Mouse (Mus musculus): ENCODE data around the gene Josd2. TPM values are rescaled to one million over a fixed set of nuclear protein-coding genes. Genes with fewer than 3 reads are reported as not detected.
A peak's percentile ranks its signal among the peaks of the same experiment; 100 is the strongest.

The Josd2 gene
- total RNA-seq, 2 experiments from 2014 or later = 94.5 to 102 TPM

DNA sequence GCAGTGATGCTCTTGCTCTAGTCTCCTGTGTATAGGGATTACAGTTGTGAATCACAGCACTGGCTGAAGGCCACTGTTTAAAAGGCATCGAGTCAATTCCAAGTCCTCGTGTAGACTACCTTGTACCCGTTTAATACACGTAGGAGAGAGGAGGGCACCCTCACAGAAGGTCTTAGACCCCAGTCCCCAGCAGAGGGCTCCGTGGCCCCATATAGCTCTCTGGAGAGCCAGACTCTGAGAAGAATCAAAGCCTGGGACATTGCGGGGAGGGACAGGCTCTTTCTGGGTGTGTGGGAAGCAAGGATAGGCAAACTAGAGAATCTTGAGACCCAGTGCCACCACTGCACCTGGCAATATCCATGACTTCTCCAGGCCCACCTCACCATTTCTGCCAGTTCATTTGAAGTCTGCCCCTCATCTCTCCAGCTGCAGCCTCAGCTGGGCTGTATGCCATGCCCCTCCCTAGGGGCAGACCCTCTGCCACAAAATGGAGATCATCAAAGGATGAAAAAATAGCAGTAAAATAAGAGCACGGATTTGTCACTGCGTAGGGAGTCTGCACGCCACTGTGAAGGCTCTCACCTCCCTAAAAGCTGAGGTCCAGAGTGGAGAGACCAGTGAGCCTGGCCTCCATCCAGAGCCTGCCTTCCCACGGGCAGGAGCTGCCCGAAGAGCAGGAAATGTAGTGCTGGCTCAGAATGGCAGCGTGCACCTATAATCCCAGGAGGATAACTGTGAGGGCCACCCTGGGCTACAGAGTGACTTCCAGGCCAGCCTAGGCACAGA is 21.5 kb upstream of the Josd2 start:
- peak in 1 of 2 experiments; percentile 17 for DNase-seq

DNA sequence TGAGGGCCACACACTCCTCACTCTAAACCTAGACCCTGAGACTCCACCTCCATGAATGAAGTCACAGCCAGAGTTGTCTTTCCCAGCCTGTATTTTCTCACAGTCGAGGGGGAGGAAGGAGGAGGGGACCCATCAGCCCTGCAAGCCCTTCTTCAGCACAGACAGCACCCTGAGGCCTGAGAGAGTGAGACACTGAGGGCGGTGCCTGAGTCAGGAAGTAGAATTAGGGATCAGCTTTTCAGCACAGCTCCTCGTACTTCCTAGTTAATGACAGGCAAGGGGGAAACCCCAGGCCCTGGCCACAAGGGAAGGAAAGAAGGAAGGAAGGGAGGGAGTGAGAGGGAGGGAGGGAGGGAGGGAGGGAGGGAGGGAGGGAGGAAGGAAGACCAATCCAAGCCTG is 14.5 kb upstream of the Josd2 start:
- peak in 1 of 2 experiments; percentile 2 for DNase-seq

DNA sequence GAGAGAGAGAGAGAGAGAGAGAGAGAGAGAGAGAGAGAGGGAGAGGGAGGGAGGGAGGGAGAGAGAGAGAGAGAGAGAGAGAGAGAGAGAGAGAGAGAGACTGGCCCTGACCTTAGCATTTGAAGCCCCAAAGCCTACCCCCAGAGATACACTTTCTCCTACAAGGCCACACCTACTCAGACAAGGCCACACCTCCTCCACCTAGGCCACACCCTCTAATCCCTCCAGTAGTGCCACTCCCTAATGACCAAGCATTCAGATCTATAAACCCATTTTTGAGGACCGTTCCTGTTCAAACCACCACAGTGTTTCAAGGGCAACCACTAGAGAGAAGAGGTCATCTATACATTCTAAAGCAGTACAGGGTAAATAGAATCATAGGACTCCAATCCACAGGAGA is 11.5 kb upstream of the Josd2 start:
- no peak for DNase-seq

DNA sequence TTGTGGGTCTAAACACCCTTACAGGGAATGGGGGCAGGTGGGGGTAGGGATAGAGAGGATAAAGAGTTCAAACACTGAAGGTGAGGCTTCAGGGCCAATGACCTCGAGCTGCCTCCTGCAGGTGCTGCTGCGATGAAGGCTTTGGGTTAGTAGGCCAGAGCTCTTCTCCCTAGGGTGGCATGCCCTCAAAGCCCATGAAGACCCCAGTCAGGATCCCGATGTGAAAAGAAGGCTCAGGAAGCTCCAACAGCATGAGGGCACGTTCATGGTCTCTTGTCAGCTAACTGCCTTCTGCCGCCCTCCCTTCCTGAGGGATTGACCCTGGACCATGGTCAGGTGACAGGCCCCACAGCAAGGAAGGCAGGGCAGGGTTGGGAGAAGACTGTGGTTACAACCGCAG is 7.7 kb upstream of the Josd2 start:
- no peak for DNase-seq

DNA sequence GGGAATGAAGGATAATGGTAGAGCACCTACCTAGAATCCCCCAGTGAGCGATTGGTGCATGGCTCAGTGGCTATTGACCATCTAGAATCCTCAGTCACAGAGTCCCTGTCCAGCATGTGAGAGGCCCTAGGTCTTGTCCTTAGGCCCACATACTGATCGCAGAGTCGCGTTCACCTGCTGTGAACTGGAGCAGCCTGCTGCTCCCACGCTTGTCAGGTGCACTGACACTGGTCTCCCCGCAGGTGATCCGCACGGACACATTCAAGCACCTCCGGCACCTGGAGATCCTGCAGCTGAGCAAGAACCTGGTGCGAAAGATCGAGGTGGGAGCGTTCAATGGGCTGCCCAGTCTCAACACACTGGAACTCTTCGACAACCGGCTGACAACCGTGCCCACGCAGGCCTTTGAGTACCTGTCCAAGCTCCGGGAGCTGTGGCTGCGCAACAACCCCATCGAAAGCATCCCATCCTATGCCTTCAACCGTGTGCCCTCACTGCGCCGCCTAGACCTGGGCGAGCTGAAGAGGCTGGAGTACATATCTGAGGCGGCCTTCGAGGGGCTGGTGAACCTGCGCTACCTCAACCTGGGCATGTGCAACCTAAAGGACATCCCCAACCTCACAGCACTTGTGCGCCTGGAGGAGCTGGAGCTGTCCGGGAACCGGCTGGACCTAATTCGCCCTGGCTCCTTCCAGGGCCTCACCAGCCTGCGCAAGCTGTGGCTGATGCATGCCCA is 6.8 kb upstream of the Josd2 start:
- DNase-seq = no peak

DNA sequence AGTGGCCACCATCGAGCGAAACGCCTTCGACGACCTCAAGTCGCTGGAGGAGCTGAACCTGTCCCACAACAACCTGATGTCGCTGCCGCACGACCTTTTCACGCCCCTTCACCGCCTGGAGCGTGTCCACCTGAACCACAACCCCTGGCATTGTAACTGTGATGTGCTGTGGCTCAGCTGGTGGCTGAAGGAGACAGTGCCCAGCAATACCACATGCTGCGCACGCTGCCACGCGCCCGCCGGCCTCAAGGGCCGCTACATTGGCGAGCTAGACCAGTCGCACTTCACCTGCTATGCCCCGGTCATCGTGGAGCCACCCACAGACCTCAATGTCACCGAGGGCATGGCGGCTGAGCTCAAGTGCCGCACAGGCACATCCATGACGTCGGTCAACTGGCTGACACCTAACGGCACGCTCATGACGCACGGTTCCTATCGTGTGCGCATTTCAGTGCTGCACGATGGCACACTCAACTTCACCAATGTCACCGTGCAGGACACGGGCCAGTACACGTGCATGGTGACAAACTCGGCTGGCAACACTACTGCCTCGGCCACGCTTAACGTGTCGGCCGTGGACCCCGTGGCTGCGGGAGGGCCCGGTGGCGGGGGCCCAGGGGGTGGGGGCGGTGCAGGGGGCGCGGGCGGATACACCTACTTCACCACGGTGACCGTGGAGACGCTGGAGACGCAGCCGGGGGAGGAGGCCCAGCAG is 6.1 kb upstream of the Josd2 start:
- no peak for DNase-seq

DNA sequence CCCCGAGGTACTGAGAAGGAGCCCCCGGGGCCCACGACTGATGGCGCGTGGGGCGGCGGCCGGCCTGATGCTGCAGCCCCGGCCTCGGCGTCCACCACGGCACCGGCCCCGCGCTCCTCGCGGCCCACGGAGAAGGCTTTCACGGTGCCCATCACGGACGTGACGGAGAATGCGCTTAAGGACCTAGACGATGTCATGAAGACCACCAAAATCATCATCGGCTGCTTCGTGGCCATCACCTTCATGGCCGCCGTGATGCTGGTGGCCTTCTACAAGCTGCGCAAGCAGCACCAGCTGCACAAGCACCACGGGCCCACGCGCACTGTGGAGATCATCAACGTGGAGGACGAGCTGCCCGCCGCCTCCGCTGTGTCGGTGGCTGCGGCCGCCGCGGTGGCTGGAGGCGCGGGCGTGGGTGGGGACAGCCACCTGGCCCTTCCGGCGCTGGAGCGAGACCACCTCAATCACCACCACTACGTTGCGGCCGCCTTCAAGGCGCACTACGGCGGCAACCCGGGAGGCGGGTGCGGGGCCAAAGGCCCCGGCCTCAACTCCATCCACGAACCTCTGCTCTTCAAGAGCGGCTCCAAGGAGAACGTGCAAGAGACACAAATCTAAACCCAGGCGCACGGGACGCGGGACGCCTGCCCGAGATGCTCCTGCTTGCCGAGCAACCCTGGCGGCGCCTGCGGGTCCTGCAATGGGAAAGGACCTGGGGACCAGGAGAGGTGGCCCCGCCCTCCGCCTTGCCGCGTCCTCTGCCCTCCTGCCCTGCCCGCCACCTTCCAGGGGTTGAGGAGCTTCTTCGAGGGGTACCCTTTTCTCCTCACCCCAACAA is 5.3 kb upstream of the Josd2 start:
- peak in 1 of 2 experiments; percentile 35 for DNase-seq

DNA sequence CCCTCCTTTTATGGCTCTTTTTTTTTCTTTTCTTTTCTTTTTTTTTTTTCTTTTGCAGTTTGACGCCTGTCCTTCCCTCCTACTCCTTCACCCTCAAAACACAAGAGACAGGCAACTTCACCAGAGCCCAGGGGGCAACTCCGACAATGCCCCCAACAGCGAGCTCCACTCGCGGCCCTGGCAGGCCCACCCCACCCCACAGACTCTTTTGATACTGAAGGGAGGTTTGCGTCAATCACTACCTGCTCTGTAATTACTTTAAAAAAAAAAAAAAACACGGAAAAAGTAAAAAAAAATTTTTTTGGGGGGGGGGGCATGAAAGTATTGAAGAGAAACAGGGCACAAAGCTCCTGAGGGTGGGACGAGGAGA is 4.7 kb upstream of the Josd2 start:
- no peak for DNase-seq

DNA sequence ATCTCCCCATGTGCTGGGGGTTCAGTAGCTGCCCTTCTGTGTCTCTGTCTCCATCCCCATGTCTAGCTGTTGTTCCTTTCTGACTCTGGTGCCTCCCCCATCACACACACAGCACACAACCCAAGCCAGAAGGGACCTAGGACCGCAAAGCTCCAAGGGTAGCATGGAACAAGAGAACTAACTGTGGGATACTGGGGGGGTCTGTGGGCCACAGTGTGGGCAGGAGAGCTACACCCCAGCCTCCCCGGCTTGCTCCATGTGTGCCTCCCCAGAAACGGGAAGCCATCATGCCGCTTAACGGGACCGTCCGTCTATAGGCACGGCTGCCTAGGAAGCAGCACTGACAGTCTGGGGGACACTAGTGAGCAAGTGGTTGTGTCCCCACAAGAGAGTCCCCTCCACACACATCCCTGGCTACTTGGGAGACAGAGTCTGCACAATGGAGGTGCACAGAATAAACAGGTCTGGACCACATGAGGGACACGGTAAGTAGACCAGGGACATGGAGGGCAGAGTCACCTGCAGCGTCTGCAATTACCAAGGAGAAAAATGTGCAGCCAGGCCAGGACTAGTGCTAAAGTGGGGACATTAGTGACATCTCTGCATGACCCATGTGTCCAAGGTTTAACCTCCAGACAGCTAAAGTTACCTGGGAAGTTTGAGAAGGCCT is 4.1 kb upstream of the Josd2 start:
- no peak for DNase-seq

DNA sequence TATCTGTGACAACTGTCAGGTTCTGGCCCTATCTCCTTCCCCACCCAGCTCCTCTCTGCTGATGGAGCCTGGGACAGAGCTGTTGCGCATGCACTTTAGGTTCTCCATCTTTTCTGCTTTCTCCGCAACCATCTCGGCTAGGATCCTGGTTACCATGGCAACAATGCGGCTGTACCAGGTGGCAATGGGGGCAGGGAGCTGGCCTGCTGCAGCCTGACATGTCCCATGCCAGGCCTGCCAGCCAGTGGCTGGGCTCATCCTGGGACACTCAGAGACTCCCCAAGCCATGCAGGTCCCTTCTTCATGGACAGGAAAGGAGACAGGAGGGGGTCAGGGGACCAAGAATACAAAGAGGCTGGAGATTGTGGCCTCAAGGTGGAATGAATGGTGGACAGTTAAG is 3.3 kb upstream of the Josd2 start:
- peak; percentile 80 to 82 for DNase-seq

DNA sequence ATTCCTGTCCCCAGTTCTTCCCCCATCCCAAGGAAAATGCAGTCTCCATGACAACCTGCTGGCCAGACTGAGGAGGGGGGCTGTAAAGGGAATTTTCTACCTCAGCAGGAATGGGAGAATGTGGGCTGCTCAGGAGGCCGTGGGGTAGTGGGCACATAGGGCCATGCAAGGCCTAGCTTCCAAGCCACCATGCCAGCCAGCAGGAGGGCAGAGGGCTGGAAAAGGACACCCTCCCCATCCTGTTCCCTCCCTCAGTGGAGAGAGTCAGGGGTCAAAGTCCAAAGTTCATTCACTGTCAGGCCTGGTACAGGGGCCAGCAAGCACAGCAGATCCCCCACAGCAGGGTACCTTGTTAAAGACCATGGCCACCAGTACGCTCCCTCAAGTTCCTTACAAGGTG is 2.7 kb upstream of the Josd2 start, which contains the start of gene Aspdh:
Gene Aspdh, plus strand, starts transcription at position 281 of the 400 bp plus-strand sequence.
- peak in 1 of 2 experiments; percentile 21 for DNase-seq

DNA sequence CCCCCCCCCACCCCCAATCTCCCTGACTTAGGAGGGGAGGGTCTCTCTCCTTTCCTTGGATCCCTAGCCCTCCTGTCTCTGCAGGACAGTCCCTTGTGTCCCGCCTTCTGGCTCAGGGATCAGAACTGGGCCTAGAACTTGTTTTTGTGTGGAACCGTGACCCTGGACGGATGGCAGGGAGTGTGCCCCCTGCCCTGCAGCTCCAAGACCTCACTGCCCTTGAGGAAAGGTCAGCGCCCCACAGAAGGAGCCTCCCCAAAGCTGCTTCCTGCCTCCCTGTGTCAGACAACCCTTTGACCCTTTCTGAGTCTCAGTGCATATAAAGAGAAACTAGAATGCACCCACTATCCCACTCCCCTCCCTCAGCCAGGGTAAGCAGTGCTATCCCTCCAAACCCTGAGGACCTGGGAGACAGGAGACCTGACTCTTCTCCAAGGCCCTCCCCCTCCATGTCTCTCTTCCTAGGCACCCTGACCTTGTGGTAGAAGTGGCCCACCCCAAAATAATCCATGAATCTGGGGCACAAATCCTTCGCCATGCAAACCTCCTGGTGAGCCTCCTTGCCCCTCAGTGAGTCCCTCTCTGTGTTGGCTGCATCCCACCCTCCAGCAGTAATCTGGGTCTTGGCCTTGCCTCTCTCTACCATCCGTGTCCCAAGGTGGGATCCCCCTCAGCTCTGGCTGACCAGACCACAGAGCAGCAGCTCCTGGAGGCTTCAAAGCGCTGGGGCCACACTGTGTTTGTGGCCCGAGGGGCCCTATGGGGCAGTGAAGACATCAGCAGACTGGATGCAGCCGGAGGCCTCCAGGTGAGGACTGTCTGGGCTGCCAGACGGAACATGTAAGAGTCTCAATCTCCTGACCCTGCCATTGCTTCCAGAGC is 1.5 kb upstream of the Josd2 start:
- peak in 1 of 2 experiments; percentile 23 for DNase-seq

DNA sequence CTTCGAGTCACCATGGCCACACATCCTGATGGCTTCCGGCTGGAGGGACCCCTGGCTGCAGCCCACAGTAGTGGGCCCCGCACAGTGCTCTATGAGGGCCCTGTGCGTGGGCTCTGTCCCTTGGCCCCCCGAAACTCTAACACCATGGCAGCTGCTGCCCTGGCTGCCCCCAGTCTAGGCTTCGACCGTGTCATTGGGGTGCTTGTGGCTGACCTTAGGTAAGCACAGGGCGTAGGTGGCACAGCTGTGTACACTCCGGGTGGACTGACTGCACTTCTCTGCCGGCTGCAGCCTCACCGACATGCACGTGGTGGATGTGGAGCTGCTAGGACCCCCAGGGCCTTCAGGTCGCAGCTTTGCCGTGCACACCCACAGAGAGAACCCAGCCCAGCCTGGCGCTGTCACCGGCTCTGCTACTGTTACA is 880 bp upstream of the Josd2 start:
- DNase-seq = peak in 1 of 2 experiments; percentile 39

DNA sequence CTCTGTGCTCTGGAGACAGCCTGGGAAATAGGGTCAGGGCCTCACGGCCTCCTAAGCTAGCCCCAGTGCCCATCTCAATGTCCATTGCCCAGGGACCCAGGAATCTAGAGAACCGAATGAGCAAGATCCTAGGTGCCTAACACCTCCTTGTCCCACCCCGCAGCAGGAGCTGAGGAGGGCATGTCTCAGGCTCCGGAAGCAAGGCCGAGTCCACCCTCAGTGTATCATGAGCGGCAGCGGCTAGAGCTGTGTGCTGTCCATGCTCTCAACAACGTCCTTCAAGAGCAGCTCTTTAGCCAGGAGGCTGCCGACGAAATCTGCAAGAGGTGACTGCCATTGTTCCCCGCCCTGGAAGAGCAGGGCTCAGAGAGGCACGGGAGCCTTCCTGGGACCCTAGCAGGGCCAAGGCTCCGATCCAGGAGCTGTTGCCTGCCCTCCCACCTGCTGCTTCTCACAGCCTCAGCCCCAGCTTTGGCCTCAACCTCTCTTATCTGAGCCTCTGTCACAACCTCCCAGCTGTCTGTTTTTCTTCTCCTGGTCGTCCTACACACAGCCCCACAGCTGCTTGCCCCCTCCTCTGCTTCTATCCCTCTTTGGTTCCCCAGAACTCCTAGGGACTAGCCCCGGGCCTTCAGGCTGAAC is 985 bp downstream of the Josd2 start:
- DNase-seq = no peak

DNA sequence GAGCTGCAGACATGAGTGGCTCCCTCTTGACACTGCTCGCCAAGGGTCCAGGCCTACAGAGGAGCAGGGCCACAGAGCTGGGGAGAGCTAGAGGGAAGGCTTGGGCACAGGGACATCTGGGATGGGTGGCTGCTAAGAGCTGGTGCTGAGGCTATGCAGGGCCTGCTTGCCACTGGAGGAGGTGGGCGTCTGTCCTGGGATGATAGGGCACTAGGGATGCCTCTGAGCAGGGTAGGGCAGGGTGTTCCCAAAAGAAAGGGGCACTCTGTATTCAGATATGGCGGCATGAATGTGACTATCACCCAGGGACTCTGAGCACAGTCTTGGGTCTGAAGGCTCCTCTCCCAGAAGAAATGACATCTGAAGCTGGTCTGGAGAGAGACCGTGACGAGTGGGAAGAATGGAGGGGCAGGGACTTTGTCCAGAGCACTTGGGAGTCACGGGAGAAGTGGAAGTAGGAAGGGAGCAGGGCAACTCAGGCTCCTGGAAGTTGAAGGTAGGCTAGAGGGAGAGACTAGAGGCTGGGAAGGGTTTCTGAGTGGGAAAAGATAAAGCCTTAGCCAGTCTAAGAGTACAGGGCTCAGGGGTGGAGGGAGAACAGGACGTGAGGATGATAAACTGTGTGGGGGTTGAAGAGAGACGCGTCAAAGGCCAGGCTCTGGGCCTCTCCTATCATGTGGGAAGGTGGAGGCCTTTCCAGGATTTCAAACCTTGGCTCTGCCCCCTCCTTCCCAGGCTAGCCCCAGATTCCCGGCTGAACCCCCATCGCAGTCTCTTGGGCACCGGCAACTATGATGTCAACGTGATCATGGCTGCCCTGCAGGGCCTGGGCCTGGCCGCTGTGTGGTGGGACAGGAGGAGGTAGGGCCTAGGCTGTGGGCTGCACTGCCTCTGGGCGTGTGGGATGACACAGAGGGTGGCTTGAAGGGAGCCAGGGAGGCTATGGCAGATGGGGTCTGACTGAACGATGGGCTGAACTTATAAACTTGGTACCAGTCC is 2.2 kb downstream of the Josd2 start:
- DNase-seq = peak in 1 of 2 experiments; percentile 11

DNA sequence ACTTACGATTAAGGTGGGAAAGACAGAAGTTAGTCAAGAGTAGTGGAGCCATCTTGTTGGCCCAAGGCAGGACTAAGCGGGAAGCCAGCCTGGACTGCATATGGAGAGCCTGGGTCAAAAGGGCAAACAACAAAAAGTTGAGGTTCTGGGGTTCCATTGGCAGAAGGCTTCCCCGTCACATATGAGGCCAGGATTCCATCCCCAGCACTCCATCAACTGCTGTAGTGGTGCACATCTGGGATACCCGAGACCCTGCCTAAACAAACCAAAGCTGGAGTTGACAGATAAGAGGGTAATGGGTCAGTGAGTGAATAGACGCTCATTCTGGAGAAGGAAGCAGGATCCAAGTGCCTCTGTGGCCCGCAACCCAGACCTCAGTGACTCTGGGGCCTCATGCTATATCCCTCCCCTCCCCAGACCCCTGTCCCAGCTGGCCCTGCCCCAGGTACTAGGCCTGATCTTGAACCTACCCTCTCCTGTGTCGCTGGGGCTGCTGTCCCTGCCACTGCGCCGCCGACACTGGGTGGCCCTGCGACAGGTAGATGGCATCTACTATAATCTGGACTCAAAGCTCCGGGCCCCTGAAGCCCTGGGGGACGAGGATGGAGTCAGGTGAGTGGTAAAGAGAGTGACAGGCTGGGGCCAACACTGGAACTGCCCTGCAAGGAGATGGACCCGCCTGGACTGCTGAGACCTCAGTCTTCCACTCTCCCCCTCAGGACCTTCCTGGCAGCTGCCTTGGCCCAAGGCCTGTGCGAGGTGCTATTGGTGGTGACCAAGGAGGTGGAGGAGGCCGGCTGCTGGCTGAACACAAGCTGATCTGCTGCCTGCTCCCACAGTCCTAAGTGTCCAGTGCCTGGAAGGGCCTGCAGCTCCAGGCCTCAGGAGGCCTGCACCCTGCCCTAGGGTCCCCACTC is 3.2 kb downstream of the Josd2 start:
- peak in 1 of 2 experiments; percentile 16 for DNase-seq

DNA sequence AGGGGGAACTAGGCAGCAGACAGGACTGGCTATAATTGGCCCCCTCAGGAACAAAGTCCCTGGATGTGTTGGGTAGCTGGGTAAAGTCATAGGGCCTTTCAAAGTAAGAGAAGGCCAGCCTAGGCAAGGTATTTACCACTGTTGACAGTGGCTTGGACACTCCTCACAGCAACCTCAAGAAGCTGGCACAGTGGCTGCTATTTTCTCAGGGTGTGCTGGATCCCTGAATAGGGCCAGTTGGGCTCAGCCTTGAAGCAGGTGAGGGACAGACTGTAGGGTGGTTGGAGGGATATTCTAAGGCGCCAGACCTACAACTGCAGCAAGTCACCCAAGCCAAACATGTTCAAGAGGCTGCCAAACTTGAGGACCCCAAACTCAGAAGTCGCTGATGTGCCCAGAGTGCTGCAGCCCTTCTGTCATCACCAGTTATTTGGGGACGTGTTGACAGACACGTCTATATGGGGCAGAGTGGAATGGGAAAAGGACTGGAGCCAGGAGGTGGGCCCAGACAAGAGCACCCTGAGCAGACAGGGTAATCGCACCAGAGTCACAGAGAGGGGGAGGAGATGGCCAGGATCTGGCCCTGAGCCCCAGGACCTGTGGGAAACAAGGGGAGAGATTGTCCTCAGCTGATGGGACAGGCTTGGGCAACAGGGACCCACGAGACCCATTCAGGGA is 4.2 kb downstream of the Josd2 start:
- DNase-seq = peak in 1 of 2 experiments; percentile 51
